Mouse (Mus musculus) retina, embryonic 14.5 days (tissue): ENCODE data around the gene Pdcd1lg2.

ENCODE experiments used
- DNase-seq: peaks from one replicate; pipeline ENCODE4 v3.0.0-alpha.2; 2015; ENCODE audit warnings: low spot score

The Pdcd1lg2 gene

GRCm38 (mm10) chr19:29498842-29499456, 88.2 kb downstream of the Pdcd1lg2 start:
- no peak for DNase-seq

- DNase-seq, result no peak
Observed at GRCm38 (mm10) chr19:29500333-29500732, 89.6 kb downstream of the Pdcd1lg2 start.

GRCm38 (mm10) chr19:29501106-29501505, 90.4 kb downstream of the Pdcd1lg2 start:
- DNase-seq, result peak; percentile 74

GRCm38 (mm10) chr19:29501507-29501906, 90.8 kb downstream of the Pdcd1lg2 start:
- peak; percentile 82 for DNase-seq

GRCm38 (mm10) chr19:29504131-29504530, 93.4 kb downstream of the Pdcd1lg2 start:
- no peak for DNase-seq

GRCm38 (mm10) chr19:29505617-29506016, 94.9 kb downstream of the Pdcd1lg2 start:
- DNase-seq, result no peak

GRCm38 (mm10) chr19:29508208-29508607, 97.5 kb downstream of the Pdcd1lg2 start:
- DNase-seq, result no peak

GRCm38 (mm10) chr19:29509857-29510256, 99.1 kb downstream of the Pdcd1lg2 start:
- no peak for DNase-seq

- no peak for DNase-seq
Observed at GRCm38 (mm10) chr19:29511826-29512225, 101.1 kb downstream of the Pdcd1lg2 start.

- no peak for DNase-seq
Observed at GRCm38 (mm10) chr19:29513111-29513766, 102.5 kb downstream of the Pdcd1lg2 start.

- DNase-seq, result no peak
Observed at GRCm38 (mm10) chr19:29514130-29514529, 103.4 kb downstream of the Pdcd1lg2 start.

- DNase-seq, result no peak
Observed at GRCm38 (mm10) chr19:29515386-29515785, 104.7 kb downstream of the Pdcd1lg2 start.

- DNase-seq, result no peak
Observed at GRCm38 (mm10) chr19:29515991-29516390, 105.3 kb downstream of the Pdcd1lg2 start.

GRCm38 (mm10) chr19:29518409-29518808, 107.7 kb downstream of the Pdcd1lg2 start:
- no peak for DNase-seq

GRCm38 (mm10) chr19:29518922-29519321, 108.2 kb downstream of the Pdcd1lg2 start:
- no peak for DNase-seq
